Mouse (Mus musculus): ENCODE data around the gene Gm21797. TPM values are rescaled to one million over a fixed set of nuclear protein-coding genes. Genes with fewer than 3 reads are reported as not detected.
"Not testable (repeated sequence)": the region's sequence is repeated elsewhere in the genome, so short reads cannot be mapped to it uniquely, and the experiment has no call there.

Gm21797 gene
- total RNA-seq (2014; rRNA removed) (not detected in 2 replicates), polyA plus RNA-seq (2015; fragmentation: Nextera tagmentation; extraction: Ambion mirVana) (not detected in 2 replicates)

- not testable (repeated sequence) for H3K4me3 ChIP-seq (ENCODE audit: low read depth, low read length); H3K4me1 ChIP-seq (ENCODE audit: insufficient read depth); DNase-seq; ATAC-seq; H3K9ac ChIP-seq; H3K4me2 ChIP-seq (ENCODE audit: low read depth); H3K36me3 ChIP-seq (ENCODE audit: insufficient read depth); H3K27ac ChIP-seq (ENCODE audit: low read depth, low read length); H3K27me3 ChIP-seq (ENCODE audit: insufficient read depth, low read length); H3K9me3 ChIP-seq (ENCODE audit: low read length)
- no CpG with 5 or more reads among the region's 3 CpGs for WGBS
Observed at GRCm38 (mm10) chrY:40775665-40776064, at the start of gene Gm21797. Gm21797 (minus strand) TSS chrY:40775765.

GRCm38 (mm10) chrY:40804614-40805013, 29.0 kb upstream of the Gm21797 start, which contains the start of gene Gm20795:
Gm20795 (plus strand) TSS chrY:40804914.
- not testable (repeated sequence) for H3K9ac ChIP-seq; H3K4me2 ChIP-seq (ENCODE audit: low read depth); DNase-seq; H3K36me3 ChIP-seq (ENCODE audit: insufficient read depth); H3K4me1 ChIP-seq (ENCODE audit: insufficient read depth); H3K9me3 ChIP-seq (ENCODE audit: low read length); H3K27ac ChIP-seq (ENCODE audit: low read depth, low read length); H3K27me3 ChIP-seq (ENCODE audit: insufficient read depth, low read length); H3K4me3 ChIP-seq (ENCODE audit: low read depth, low read length); ATAC-seq

Other genes with a start within 250 kb of the Gm21797 start
- not detected in 2 replicates for gene Gm21852, start 123.8 kb downstream of the Gm21797 start, total RNA-seq (2014; rRNA removed)
- gene Gm21852, start 123.8 kb downstream of the Gm21797 start, polyA plus RNA-seq (2015; fragmentation: Nextera tagmentation; extraction: Ambion mirVana) = not detected in 2 replicates
- not detected in 2 replicates for gene Gm20795, start 29.1 kb upstream of the Gm21797 start, total RNA-seq (2014; rRNA removed)
- not detected in 2 replicates for gene Gm20795, start 29.1 kb upstream of the Gm21797 start, polyA plus RNA-seq (2015; fragmentation: Nextera tagmentation; extraction: Ambion mirVana)